Mouse (Mus musculus): ENCODE data around the gene Gmds. TPM values are rescaled to one million over a fixed set of nuclear protein-coding genes. Genes with fewer than 3 reads are reported as not detected.

Gmds gene
- polyA plus RNA-seq, 1 experiment from 2014 or later, result 37.2 TPM

- no peak for ATAC-seq (ENCODE audit: low FRiP score, low read depth)
- no peaks in the 10 kb centered on the region for H3K27me3 ChIP-seq
- no peaks in the 10 kb centered on the region for H3K36me3 ChIP-seq
- no peak overlapping the region for H3K4me3 ChIP-seq
- H3K4me2 ChIP-seq, result no peak overlapping the region
- no peak overlapping the region for H3K27ac ChIP-seq (replicated peaks)
- H3K9ac ChIP-seq, result no peak overlapping the region
- H3K9me3 ChIP-seq, result no peaks in the 10 kb centered on the region
- H3K4me1 ChIP-seq (replicated peaks), result no peaks in the 10 kb centered on the region
- 82% methylated on average over 5 of the region's 5 CpGs for WGBS
Measured at GRCm38 (mm10) chr13:31772882-31773281, 565.7 kb downstream of the Gmds start.

Data from hindbrain, embryonic 15.5 days (tissue).